Mouse (Mus musculus): ENCODE results near the gene Rab6b. TPM values are rescaled to one million over a fixed set of nuclear protein-coding genes. Genes with fewer than 3 reads are reported as not detected.

Gene Rab6b
- 5.7 and 5.9 TPM in 2 replicates for polyA plus RNA-seq (2015; fragmentation: Nextera tagmentation; extraction: Ambion mirVana)

- ATAC-seq = peak; percentile 69
- WGBS = 2% methylated on average over 51 of the region's 81 CpGs
- peak within 1 kb of the TSS; percentile 68 for H3K9ac ChIP-seq
- peaks cover 47% of the 10 kb centered on the region for H3K27me3 ChIP-seq (replicated peaks)
- H3K9me3 ChIP-seq = no peaks in the 10 kb centered on the region
- peaks cover 20% of the 10 kb centered on the region for H3K4me1 ChIP-seq (replicated peaks)
- no peaks in the 10 kb centered on the region for H3K36me3 ChIP-seq
- H3K4me2 ChIP-seq (replicated peaks) = peak within 1 kb of the TSS; percentile 97
- H3K4me3 ChIP-seq (replicated peaks) = peak within 1 kb of the TSS; percentile 63
- 0 out of 2 replicates have a peak within 1 kb of the TSS, but pooled peaks have one; percentile 13 for H3K27ac ChIP-seq
Observed at GRCm38 (mm10) chr9:103111621-103112470, at the start of gene Rab6b. Rab6b (plus strand) TSS chr9:103111787.

- H3K4me1 ChIP-seq (replicated peaks) = no peaks in the 10 kb centered on the region
- no peak overlapping the region for H3K4me3 ChIP-seq (replicated peaks)
- no peaks in the 10 kb centered on the region for H3K27me3 ChIP-seq (replicated peaks)
- no peaks in the 10 kb centered on the region for H3K9me3 ChIP-seq
- WGBS = 90% methylated on average over 6 of the region's 6 CpGs
- H3K27ac ChIP-seq = no peak overlapping the region
- no peak overlapping the region for H3K9ac ChIP-seq
- ATAC-seq = no peak
- H3K4me2 ChIP-seq (replicated peaks) = no peak overlapping the region
- no peaks in the 10 kb centered on the region for H3K36me3 ChIP-seq
Observed at GRCm38 (mm10) chr9:103063591-103063990, 48.0 kb upstream of the Rab6b start.

GRCm38 (mm10) chr9:103066845-103067244, 44.7 kb upstream of the Rab6b start:
- Histone ChIP-seq H3K4me3 (replicated peaks) (no peak overlapping the region), H3K4me2 (replicated peaks) (no peak overlapping the region), H3K27me3 (replicated peaks) (no peaks in the 10 kb centered on the region), H3K36me3 (no peaks in the 10 kb centered on the region), H3K4me1 (replicated peaks) (no peaks in the 10 kb centered on the region), H3K9ac (no peak overlapping the region), H3K27ac (no peak overlapping the region), H3K9me3 (no peaks in the 10 kb centered on the region)
- WGBS = 90% methylated on average over 8 of the region's 8 CpGs
- ATAC-seq = no peak

- Histone ChIP-seq H3K4me2 (replicated peaks) (no peak overlapping the region), H3K9me3 (no peaks in the 10 kb centered on the region), H3K4me3 (replicated peaks) (no peak overlapping the region), H3K27ac (no peak overlapping the region), H3K36me3 (no peaks in the 10 kb centered on the region), H3K4me1 (replicated peaks) (no peaks in the 10 kb centered on the region), H3K9ac (no peak overlapping the region), H3K27me3 (replicated peaks) (no peaks in the 10 kb centered on the region)
- ATAC-seq = no peak
- WGBS = 93% methylated on average over 11 of the region's 11 CpGs
Observed at GRCm38 (mm10) chr9:103067651-103068050, 43.9 kb upstream of the Rab6b start.

GRCm38 (mm10) chr9:103068769-103069168, 42.8 kb upstream of the Rab6b start:
- Histone ChIP-seq H3K4me3 (replicated peaks) (no peak overlapping the region), H3K4me1 (replicated peaks) (no peaks in the 10 kb centered on the region), H3K9ac (no peak overlapping the region), H3K9me3 (no peaks in the 10 kb centered on the region), H3K27me3 (replicated peaks) (no peaks in the 10 kb centered on the region), H3K36me3 (no peaks in the 10 kb centered on the region), H3K27ac (no peak overlapping the region), H3K4me2 (replicated peaks) (no peak overlapping the region)
- ATAC-seq = no peak
- WGBS = 94% methylated on average over 8 of the region's 8 CpGs

GRCm38 (mm10) chr9:103071541-103072203, 39.9 kb upstream of the Rab6b start:
- Histone ChIP-seq H3K36me3 (no peaks in the 10 kb centered on the region), H3K27ac (no peak overlapping the region), H3K4me1 (replicated peaks) (no peaks in the 10 kb centered on the region), H3K4me2 (replicated peaks) (no peak overlapping the region), H3K27me3 (replicated peaks) (no peaks in the 10 kb centered on the region), H3K4me3 (replicated peaks) (no peak overlapping the region), H3K9ac (no peak overlapping the region), H3K9me3 (no peaks in the 10 kb centered on the region)
- WGBS = 73% methylated on average over 7 of the region's 7 CpGs
- 0 out of 2 replicates have a peak, but pooled peaks have one; percentile 36 for ATAC-seq

- 88% methylated on average over 6 of the region's 6 CpGs for WGBS
- Histone ChIP-seq H3K4me3 (replicated peaks) (no peak overlapping the region), H3K9ac (no peak overlapping the region), H3K4me2 (replicated peaks) (no peak overlapping the region), H3K27ac (no peak overlapping the region), H3K36me3 (no peaks in the 10 kb centered on the region), H3K27me3 (replicated peaks) (no peaks in the 10 kb centered on the region), H3K9me3 (no peaks in the 10 kb centered on the region), H3K4me1 (replicated peaks) (peaks cover 5% of the 10 kb centered on the region; the same call in 1 of the 2 replicates)
- no peak for ATAC-seq
Observed at GRCm38 (mm10) chr9:103072204-103072599, 39.4 kb upstream of the Rab6b start.

- H3K4me1 ChIP-seq (replicated peaks) = peaks cover 7% of the 10 kb centered on the region; the same call in 1 of the 2 replicates
- H3K27me3 ChIP-seq (replicated peaks) = no peaks in the 10 kb centered on the region
- no peak overlapping the region for H3K27ac ChIP-seq
- ATAC-seq = no peak
- no peaks in the 10 kb centered on the region for H3K9me3 ChIP-seq
- H3K36me3 ChIP-seq = no peaks in the 10 kb centered on the region
- no peak overlapping the region for H3K4me2 ChIP-seq (replicated peaks)
- WGBS = 77% methylated on average over 11 of the region's 11 CpGs
- no peak overlapping the region for H3K9ac ChIP-seq
- H3K4me3 ChIP-seq (replicated peaks) = no peak overlapping the region
Observed at GRCm38 (mm10) chr9:103072926-103073515, 38.6 kb upstream of the Rab6b start.

GRCm38 (mm10) chr9:103076836-103077531, 34.6 kb upstream of the Rab6b start:
- Histone ChIP-seq H3K27me3 (replicated peaks) (no peaks in the 10 kb centered on the region), H3K9ac (no peak overlapping the region), H3K27ac (no peak overlapping the region), H3K36me3 (no peaks in the 10 kb centered on the region), H3K4me1 (replicated peaks) (peaks cover 7% of the 10 kb centered on the region; the same call in 1 of the 2 replicates), H3K4me3 (replicated peaks) (no peak overlapping the region), H3K9me3 (no peaks in the 10 kb centered on the region), H3K4me2 (replicated peaks) (no peak overlapping the region)
- no peak for ATAC-seq
- 77% methylated on average over 21 of the region's 21 CpGs for WGBS

GRCm38 (mm10) chr9:103078194-103078691, 33.3 kb upstream of the Rab6b start:
- H3K4me3 ChIP-seq (replicated peaks) = no peak overlapping the region
- no peak overlapping the region for H3K27ac ChIP-seq
- no peaks in the 10 kb centered on the region for H3K27me3 ChIP-seq (replicated peaks)
- WGBS = 86% methylated on average over 6 of the region's 6 CpGs
- H3K9ac ChIP-seq = no peak overlapping the region
- H3K4me2 ChIP-seq (replicated peaks) = no peak overlapping the region
- no peaks in the 10 kb centered on the region for H3K36me3 ChIP-seq
- ATAC-seq = peak; percentile 36; the same call in 1 of the 2 replicates
- peaks cover 7% of the 10 kb centered on the region; the same call in 1 of the 2 replicates for H3K4me1 ChIP-seq (replicated peaks)
- H3K9me3 ChIP-seq = no peaks in the 10 kb centered on the region

GRCm38 (mm10) chr9:103080211-103080610, 31.4 kb upstream of the Rab6b start:
- Histone ChIP-seq H3K27me3 (replicated peaks) (no peaks in the 10 kb centered on the region), H3K4me3 (replicated peaks) (no peak overlapping the region), H3K27ac (no peak overlapping the region), H3K9ac (no peak overlapping the region), H3K4me2 (replicated peaks) (no peak overlapping the region), H3K36me3 (no peaks in the 10 kb centered on the region), H3K4me1 (replicated peaks) (peaks cover 7% of the 10 kb centered on the region; the same call in 1 of the 2 replicates), H3K9me3 (no peaks in the 10 kb centered on the region)
- no peak for ATAC-seq
- 74% methylated on average over 3 of the region's 3 CpGs for WGBS

Measured in intestine, embryonic 15.5 days (tissue).